Mouse (Mus musculus): ENCODE results near the gene Denr.

Gene Denr

DNA sequence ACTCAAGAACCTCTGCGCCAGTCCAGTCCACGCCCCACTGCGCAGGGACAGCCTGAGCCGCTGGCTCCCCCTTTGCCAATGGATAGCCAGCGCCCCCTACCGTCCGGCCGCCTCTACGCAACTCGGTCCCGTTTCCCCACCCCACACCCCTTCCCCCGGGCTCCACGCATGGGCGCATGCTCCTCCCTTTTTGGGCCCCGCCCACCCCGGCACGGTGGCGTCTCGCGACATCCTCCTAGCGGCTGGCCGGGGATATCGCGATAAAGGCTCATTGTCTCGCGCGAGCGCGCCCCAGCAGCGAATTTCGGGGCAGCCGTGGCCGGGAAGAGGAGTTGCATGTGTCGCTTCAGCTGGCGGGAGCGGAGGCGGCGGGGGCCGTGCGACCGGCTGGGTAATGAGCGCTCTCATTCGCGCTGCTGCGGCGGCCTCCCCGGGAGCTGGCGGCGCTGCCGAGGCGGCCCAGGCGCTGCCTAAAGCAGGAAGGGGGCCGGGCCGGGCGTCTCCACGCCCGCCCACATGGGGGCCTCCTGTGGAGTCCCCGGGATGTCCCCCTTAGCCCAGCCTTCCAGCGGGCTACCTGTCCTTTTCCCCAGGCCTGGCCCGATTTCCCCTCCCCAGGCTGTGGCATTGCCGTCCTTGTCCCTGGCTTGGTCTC, at the start of gene Denr:
TSS of gene Denr (plus strand) at position 200 of the 655 bp plus-strand sequence.
- DNase-seq (ENCODE audit: low read depth, low spot score) = peak; percentile 98

GRCm38 (mm10) chr5:123858798-123859197, 48.2 kb upstream of the Denr start:
- DNase-seq (ENCODE audit: low read depth, low spot score) = no peak

DNA sequence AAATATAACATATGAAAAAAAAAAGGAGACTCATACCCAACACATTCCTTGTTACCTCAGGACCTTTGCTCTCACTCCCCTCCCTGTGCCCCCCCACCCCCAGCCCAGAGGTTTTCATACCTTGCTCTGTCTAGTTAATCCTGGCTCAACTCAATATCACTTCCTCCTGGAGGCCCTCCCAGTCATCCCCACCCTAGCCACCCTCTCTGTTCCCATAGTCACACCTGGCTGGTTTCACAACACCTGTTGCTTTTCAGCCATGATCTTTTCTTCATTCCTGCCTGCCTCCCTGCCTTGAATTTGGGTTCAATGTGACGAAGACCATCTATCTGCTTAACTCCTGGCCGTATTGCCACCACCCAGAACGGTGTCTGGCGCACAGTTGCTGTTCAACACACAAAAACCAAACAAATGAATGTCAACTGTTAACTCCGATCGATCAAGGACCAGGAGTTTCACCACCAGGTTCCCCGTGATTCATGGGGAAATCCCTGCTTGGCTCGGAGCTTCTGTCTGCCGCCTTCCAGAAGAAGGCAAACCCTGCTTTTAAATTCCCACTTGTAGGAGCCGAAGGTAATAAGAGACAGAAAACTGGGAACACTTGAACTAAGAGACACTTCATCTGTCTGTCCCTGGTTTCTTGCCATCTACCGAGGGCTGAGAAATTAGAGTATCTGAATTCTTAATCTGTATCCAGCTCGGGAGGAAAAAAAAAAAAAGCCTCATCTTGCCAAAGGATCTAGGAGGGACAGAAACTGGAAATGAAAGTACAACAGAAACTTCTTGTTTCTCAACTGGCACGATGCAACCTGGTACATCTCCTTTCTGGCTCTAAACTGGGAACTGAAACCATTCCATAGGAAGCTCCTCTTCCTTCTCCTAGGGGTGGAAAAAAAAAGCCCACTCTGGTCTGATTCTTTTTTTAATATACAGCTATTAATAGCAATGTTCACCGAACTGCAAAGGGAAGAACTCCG, 44.3 kb upstream of the Denr start:
- no peak for DNase-seq (ENCODE audit: low read depth, low spot score)

DNA sequence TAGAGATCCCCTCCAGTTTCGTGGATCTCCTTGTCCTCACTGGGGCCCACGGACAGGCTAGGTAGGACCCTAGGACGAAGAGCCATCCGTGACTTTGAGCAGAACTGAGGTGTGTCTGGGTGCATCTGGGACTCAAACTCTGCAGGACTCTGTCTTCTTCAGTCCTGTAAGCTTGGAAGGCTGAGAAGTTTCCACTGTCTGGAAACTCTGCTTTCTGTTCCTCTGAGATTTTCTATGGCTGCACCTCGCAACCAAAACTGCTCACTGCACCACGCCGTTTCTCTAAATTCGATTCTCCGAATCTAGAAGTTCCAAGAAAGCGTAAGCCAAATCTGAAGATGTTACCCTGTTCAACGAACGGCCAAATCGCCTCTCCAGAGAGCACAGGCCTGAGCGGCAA, 43.0 kb upstream of the Denr start:
- DNase-seq (ENCODE audit: low read depth, low spot score) = no peak

- no peak for DNase-seq (ENCODE audit: low read depth, low spot score)
Observed at GRCm38 (mm10) chr5:123865365-123865764, 41.6 kb upstream of the Denr start, which contains the start of gene Hcar2. Gene Hcar2 (minus strand): TSS chr5:123865499.

DNA sequence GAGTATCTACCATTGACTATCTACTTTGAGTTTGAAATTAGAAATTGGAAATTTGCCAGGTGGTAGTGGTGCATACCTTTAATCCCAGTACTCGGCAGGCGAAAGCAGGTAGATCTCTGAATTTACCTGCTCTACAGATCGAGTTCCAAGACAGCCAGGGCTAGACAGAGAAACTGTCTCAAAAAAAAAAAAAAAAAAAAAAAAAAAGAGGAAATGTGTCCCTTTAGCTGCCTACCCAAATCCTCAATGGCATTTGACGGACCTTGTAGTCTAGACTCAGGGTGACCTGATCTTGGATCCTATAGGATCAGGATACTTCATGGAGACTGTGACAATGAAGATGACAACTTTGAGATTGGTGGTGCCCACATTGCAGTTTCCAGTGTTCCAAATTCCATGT, 40.5 kb upstream of the Denr start:
- DNase-seq (ENCODE audit: low read depth, low spot score) = no peak

- DNase-seq (ENCODE audit: low read depth, low spot score) = no peak
Observed at GRCm38 (mm10) chr5:123869615-123870014, 37.4 kb upstream of the Denr start.

- no peak for DNase-seq (ENCODE audit: low read depth, low spot score)
Observed at GRCm38 (mm10) chr5:123874177-123874576, 32.8 kb upstream of the Denr start.

- no peak for DNase-seq (ENCODE audit: low read depth, low spot score)
Observed at GRCm38 (mm10) chr5:123878056-123878455, 28.9 kb upstream of the Denr start.

DNA sequence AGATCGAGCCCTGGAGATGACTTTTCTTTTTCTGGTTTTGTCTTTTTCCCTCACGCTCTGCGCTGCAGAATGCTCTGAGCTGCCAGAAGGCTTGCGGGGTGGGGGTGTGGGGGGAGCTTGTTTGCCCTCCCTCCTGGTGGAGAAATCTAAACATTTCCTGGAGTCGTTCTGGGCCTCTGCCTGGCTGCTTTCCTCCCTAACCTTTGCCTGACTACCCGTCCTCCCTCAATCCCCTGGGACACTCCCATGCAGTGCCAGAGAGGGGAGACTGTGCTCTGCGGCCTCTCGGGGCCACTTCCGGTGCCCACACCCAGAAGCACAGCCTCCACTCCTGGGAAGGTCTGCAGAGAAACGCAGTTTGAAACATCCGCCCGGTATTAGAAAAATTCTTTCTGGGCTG, 27.0 kb upstream of the Denr start, which contains the start of gene Hcar1:
TSS of gene Hcar1 (minus strand) at position 93 of the 400 bp plus-strand sequence.
- no peak for DNase-seq (ENCODE audit: low read depth, low spot score)

DNA sequence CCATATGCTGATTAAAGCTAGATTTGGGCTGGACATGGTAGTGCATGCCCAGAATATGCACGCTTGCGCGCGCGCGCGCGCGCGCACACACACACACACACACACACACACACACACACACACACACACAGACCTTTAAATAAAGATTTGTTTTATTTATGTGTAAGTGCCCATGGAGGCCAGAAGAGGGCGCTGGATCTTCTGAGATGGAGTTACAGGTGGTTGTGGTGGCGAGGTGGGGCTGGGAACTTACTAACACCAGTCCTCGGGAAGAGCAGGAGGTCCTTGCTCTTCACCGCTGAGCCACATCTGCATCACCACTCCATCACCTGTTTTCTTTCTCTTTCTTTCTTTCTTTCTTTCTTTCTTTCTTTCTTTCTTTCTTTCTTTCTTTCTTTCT, 26.2 kb upstream of the Denr start:
- no peak for DNase-seq (ENCODE audit: low read depth, low spot score)

GRCm38 (mm10) chr5:123883891-123884290, 23.1 kb upstream of the Denr start:
- DNase-seq (ENCODE audit: low read depth, low spot score) = no peak

DNA sequence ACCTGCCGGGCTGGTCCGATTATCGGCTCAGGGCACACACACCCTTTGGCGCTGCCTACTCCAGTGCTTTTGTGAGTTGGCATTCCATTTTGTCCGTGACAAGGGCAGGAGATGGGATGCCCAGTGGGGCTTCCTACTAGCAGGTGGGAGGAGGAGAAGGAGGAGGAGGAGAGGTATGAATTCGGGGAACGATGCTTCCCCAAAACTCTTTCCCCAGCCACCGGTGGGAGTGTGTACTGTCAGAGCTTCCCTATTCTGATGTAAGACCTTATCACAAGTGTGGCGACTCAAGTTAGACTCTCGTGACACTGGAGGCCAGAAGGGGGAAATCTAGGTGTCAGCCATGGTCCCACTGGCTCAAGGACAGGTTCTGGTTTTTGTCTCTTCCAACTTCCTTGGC, 22.6 kb upstream of the Denr start:
- no peak for DNase-seq (ENCODE audit: low read depth, low spot score)

DNA sequence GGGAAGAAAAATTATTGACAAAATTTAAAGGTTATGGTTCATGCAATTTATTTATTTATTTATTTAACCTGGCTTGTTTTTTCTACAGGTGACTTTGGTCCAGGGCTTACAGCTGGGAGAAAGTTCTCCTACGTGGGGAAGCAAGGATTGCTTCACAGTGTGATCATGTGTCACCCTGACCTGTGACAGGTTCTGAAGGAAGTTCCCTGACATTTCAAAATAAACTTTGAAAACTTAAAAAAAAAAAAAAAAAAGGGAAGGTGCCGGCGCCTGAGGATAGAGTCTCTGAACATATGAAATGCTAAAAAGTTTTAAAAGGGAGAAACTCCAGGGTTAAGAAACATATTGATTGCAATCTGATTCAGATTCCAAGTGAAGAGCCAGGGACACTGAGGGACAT, 20.6 kb upstream of the Denr start:
- DNase-seq (ENCODE audit: low read depth, low spot score) = no peak

DNA sequence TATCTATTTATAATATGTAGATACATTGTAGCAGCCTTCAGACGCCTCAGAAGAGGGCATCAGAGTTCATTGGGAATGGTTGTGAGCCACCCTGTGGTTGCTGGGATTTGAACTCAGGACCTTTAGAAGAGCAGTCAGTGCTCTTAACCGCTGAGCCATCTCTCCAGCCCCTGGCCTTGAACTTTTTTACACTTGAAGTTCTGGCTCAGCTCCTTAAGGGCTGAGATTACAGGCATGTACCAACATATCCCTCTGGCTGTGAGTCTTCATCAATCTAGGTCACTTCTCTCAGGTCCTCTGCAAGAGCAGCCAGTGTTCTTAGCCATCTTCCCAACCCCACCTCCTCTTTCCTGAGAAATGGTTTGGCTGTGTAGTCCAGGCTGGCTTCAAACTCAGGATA, 16.7 kb upstream of the Denr start:
- no peak for DNase-seq (ENCODE audit: low read depth, low spot score)

DNA sequence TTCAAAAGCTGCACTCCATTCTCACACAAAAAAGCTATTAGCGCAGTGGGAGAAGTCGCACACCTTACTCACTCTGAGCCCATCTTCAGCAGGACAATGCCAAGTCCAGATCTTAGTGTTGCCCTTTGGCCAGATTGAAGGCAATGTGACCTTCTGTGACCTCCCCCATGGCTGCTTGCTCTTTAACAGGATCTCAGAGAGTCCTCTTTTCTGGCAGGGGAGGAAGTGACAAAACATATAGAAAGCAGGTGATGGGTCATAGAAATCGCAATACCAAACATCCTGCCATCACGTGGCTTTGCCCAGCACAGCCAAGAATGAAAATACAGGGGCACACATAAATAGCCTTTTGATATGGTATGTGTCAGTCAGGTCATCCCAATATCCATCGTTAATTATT, 16.0 kb upstream of the Denr start:
- no peak for DNase-seq (ENCODE audit: low read depth, low spot score)

- peak; percentile 12 for DNase-seq (ENCODE audit: low read depth, low spot score)
Observed at GRCm38 (mm10) chr5:123891669-123892068, 15.3 kb upstream of the Denr start.

GRCm38 (mm10) chr5:123893520-123893919, 13.5 kb upstream of the Denr start:
- no peak for DNase-seq (ENCODE audit: low read depth, low spot score)

DNA sequence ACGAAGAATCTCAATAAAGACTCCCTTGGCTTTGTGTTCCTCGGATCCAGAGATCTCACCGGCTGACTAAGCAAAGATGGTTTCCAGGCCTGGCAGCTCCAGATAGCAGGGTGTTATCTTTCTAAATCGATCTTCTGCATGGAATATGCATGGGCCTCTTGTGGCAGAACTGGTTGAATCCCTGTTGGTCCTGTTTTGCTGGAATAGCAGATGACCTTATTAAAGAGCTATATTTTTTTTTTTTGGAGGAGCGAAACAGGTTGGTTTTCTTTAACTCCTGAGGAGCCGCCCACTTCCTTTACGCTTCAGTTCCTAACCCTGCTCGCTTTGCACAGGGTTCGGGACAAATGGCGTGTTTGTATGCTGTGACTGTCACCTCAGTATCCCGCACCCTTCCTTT, 10.6 kb upstream of the Denr start:
- DNase-seq (ENCODE audit: low read depth, low spot score) = no peak

DNA sequence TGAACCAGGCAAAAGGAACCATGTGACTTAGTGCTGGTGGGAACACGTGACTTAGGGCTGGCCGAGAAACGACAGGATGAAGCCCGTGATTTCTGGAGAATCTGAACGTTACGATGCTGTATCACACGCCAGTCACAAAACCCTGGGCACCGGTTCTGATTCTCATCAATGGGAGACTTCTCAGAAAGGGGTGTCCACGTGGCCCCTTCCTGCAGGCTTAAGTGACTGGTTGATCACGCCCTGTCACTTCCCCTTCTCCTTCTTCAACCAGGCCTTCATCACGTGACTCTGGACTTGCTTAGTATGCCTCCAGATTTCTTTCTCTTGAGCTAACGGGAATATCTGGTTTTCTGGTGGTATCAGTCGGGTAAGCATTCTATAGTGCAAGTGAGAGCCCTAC, 9.6 kb upstream of the Denr start:
- DNase-seq (ENCODE audit: low read depth, low spot score) = no peak

DNA sequence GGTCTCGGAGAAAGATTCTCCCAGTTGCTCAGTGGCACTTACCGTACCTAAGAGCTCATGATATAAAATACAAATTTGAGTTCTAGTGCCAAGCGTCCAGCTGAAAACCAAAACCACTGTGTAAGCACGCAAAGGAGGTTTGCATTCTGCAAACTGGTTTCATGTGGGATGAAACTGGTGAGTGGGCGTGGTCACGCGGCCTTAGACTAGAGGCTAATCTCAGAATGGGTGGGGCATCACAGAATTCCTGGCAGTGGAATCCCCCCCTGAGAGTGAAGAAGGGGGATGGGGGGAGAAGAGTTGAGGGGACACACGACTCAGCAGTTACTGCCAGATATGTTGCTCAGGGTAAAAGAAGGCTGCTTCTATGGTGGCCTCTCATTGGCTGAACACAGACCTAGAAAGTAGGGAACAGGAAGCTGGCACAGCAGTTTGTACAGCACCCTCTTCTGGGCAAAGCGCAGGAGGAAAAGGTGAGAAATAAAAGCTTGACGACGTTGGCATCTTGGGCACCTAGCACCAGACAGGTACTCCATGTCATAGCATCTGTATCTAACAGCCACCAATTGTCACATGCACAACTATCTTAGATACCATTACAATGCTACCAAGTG, 2.8 kb upstream of the Denr start:
- DNase-seq (ENCODE audit: low read depth, low spot score) = no peak

All from forelimb bud, embryonic 11.5 days (tissue).